Mouse (Mus musculus): Measurements from ENCODE around the gene Plcb1.
A peak's percentile ranks its signal among the peaks of the same experiment; 100 is the strongest.

The Plcb1 gene

GRCm38 (mm10) chr2:135219406-135219805 lies 433.5 kb downstream of the Plcb1 start:
- no peak for DNase-seq

GRCm38 (mm10) chr2:135225604-135226025 lies 439.7 kb downstream of the Plcb1 start:
- DNase-seq = peak; percentile 11 to 27

- DNase-seq = no peak
These were observed 444.4 kb downstream of the Plcb1 start for GRCm38 (mm10) chr2:135230262-135230661.

- no peak for DNase-seq
These were observed 456.9 kb downstream of the Plcb1 start for GRCm38 (mm10) chr2:135242662-135243316.

- no peak for DNase-seq
These were observed 457.9 kb downstream of the Plcb1 start for GRCm38 (mm10) chr2:135243764-135244163.

- DNase-seq = no peak
These were observed 464.1 kb downstream of the Plcb1 start for GRCm38 (mm10) chr2:135249925-135250324.

- no peak for DNase-seq
These were observed 466.0 kb downstream of the Plcb1 start for GRCm38 (mm10) chr2:135251821-135252315.

GRCm38 (mm10) chr2:135259136-135259535 lies 473.3 kb downstream of the Plcb1 start:
- DNase-seq = peak in 1 of 2 experiments; percentile 16

GRCm38 (mm10) chr2:135263943-135264342 lies 478.1 kb downstream of the Plcb1 start:
- no peak for DNase-seq

- DNase-seq = no peak
These were observed 489.1 kb downstream of the Plcb1 start for GRCm38 (mm10) chr2:135274949-135275348.

GRCm38 (mm10) chr2:135278506-135278905 lies 492.6 kb downstream of the Plcb1 start:
- DNase-seq = no peak

- DNase-seq = no peak
These were observed 493.2 kb downstream of the Plcb1 start for GRCm38 (mm10) chr2:135279026-135279425.

- DNase-seq = no peak
These were observed 497.9 kb downstream of the Plcb1 start for GRCm38 (mm10) chr2:135283783-135284182.

- no peak for DNase-seq
These were observed 510.4 kb downstream of the Plcb1 start for GRCm38 (mm10) chr2:135296184-135296769.

- DNase-seq = no peak
These were observed 514.6 kb downstream of the Plcb1 start for GRCm38 (mm10) chr2:135300480-135300879.

GRCm38 (mm10) chr2:135302483-135302882 lies 516.6 kb downstream of the Plcb1 start:
- DNase-seq = no peak

- no peak for DNase-seq
These were observed 519.3 kb downstream of the Plcb1 start for GRCm38 (mm10) chr2:135305186-135305585.

GRCm38 (mm10) chr2:135305736-135306471 lies 520.0 kb downstream of the Plcb1 start:
- DNase-seq = no peak

- no peak for DNase-seq
These were observed 520.6 kb downstream of the Plcb1 start for GRCm38 (mm10) chr2:135306472-135306771.

GRCm38 (mm10) chr2:135307787-135308186 lies 521.9 kb downstream of the Plcb1 start:
- DNase-seq = no peak

GRCm38 (mm10) chr2:135315980-135316379 lies 530.1 kb downstream of the Plcb1 start:
- no peak for DNase-seq

- no peak for DNase-seq
These were observed 532.3 kb downstream of the Plcb1 start for GRCm38 (mm10) chr2:135318136-135318535.

- no peak for DNase-seq
These were observed 537.5 kb downstream of the Plcb1 start for GRCm38 (mm10) chr2:135323276-135323954.

GRCm38 (mm10) chr2:135323955-135324302 lies 538.1 kb downstream of the Plcb1 start:
- DNase-seq = peak; percentile 78
